Mouse (Mus musculus) skeletal muscle tissue, adult 2 months (tissue): ENCODE data around the gene Gm4553.
"Not testable (repeated sequence)": the region's sequence is repeated elsewhere in the genome, so short reads cannot be mapped to it uniquely, and the experiment has no call there.

ENCODE experiments used
- DNase-seq: peaks from one replicate; pipeline ENCODE4 v3.0.0-alpha.2; 2012; ENCODE audit warnings: low read depth, low spot score

The Gm4553 gene

GRCm38 (mm10) chr7:142135934-142136333 is 29.6 kb downstream of the Gm4553 start, which contains the start of gene Gm39115:
Gene Gm39115, minus strand, starts transcription at chr7:142136034.
- DNase-seq = not testable (repeated sequence)

DNA sequence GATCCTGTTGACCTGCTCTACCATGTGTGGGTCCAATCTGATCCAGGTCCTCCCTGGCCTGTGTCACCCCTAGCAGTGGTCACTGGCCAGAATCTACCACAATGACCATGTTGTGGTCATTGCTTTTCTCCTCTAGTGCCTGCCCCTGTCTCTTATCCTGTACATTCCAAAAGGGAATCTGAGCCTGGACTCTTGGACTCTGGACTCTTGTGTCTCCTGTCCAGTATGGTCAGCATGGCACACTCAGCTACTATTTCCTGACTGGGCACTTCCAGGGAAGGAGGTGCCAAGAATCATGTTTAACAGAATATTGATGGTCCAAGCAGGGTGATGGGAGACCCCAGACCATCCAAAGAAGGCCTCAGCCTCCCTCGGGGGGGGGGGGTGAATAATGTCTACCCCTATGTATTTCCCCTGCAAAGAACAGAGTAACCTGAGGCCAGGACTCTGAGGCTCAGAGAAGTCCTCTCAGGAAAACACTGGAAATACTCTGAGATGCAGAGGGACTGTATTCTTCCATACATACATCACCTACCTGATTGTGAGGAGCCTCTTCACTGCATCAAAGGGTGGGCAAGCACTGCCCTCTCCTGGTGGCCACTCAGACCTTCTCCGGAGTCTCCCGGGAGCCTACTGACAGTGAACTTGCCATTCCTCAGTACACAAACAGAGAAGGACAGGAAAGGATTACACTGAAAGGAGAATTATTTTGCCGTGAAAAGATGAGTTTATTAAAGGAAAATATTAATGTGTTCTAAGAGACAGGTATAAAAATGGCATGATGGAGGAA is 31.1 kb downstream of the Gm4553 start:
- no peak for DNase-seq

DNA sequence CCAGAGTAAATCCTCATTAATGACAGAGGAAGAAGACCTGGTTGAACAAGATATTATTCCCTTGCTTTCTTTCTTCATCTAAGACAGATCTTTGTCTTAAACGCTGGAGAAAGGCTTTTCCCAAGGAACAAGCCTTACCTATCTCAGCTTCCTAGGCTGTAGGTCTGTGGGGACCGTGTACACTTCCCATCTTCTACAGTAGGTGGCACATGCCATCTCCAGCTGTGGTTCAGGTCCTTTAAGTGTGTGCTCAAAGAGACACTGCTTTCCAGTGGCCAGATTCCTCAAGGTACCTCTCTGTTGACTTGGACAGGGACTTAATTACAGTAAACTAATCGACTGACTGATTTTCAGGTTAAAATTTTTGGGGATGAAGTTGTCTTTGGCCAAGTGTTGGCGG is 36.7 kb downstream of the Gm4553 start:
- DNase-seq = no peak

- DNase-seq = not testable (repeated sequence)
Observed at GRCm38 (mm10) chr7:142120629-142121028, 44.9 kb downstream of the Gm4553 start, which contains the start of gene Gm45618. Gene Gm45618, minus strand, starts transcription at chr7:142120729.

- DNase-seq = no peak
Observed at GRCm38 (mm10) chr7:142119632-142120031, 45.9 kb downstream of the Gm4553 start.
